Mouse (Mus musculus): ENCODE measurements around the gene Zfp335. TPM values are rescaled to one million over a fixed set of nuclear protein-coding genes. Genes with fewer than 3 reads are reported as not detected.

Zfp335 gene
- total and polyA plus RNA-seq, 3 experiments: 5.2 to 16.5 (median 12.0) TPM

DNA sequence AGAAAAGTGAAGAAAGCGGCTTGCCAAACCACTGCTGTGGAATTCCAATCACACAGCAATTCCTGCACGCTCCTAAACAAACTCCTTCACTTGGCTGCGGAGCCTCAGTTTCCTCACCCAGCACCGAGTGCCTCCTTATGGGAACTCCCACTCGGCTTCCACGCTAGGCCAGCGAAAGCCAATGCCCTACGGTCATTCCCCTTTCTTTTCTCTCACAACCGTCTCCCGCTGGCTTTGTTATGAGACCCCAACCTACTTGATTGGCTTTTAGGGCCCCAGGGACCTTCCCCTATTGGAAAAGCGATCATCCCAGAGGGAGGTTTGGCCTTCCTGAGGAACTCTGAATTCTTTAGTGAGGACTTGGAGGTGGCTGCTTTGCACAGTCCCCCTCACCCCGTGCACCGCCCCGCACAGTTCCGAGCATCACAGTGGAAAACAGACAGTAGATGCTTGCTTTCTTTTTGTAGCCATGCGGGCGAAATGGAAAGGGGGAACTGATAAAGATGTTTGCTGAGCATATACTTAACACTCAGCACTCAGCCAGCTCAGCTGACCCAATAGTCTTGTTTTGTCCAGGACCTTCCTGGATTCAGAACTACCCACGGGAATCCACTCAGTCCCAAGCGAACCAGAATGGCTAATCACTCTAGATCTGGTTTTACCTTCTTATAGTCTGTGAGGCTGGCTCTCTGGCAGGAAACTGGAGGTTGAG is 53.6 kb downstream of the Zfp335 start:
- dilution Hi-C loops (cut with MboI; ENCODE audit: extremely low pct_ligation_motif_present, extremely low pct_unique_long_range_greater_than_20kb, low sequenced_read_pairs): no loop called here
- DNase-seq (ENCODE audit: extremely low read depth): no peak

DNA sequence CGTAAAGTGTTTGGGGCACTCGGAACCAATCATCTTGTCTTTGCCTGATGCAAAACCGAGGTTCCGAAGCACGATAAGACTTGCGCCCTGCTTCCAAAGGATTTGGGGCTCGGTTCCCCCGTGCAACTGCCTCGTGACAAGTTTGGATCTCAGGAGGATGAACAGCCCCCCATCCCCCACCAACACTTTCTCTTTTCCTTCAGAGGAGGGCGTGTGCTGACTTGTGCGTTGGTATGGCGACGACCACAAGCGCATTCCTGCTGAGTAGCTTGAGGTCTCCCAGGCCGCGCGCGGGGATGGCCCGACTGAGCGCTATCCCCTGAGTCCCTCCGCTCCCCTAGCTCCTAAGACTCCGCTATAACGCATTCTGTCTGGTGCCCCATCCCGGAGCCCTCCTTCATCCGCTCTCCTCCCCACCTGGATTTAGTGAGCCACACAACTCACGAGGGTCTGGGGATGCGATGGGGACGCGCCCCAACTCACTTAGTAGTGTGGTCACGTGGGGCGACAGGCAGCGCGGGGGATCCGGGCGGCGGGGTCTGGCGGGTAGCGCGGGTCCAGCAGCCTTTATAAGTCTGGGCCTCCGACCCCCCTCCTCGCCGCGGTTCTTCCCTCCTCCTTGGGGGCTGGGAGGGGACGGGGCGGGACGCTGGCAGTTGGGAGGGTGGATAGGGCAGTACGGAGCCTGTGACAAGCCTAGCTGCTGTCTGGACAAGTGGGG is 54.3 kb downstream of the Zfp335 start, which contains the start of gene Pltp:
Gene Pltp, minus strand, starts transcription at position 611 of the 721 bp plus-strand sequence.
- Histone ChIP-seq H3K79me2 (replicated peaks; ENCODE audit: control insufficient read depth, extremely low read depth, insufficient read depth, poor library complexity, severe bottlenecking) (no peaks in the 10 kb centered on the region), H3K36me3 (replicated peaks in 1 of 2; ENCODE audit: control insufficient read depth in 1 of 2, insufficient read depth in 1 of 2, low read length in 1 of 2) (no peaks in the 10 kb centered on the region), H3K27me3 (replicated peaks) (peaks cover 19% of the 10 kb centered on the region), H3K4me3 (replicated peaks in 1 of 3; ENCODE audit: low read depth in 2 of 3, low read length in 2 of 3, poor library complexity in 1 of 3) (peak within 1 kb of the TSS; percentile 46 to 57 (median 47)), H3K9ac (ENCODE audit: insufficient read depth, low read depth) (0 out of 2 replicates have a peak within 1 kb of the TSS, but pooled peaks have one; percentile 7), H3K4me1 (ENCODE audit: control insufficient read depth in 1 of 2, insufficient read depth in 2 of 2) (peaks cover 0 to 36% of the 10 kb centered on the region in 2 experiments; a peak in 3 of 4 replicates), H3K9me3 (replicated peaks; ENCODE audit: low read length) (no peaks in the 10 kb centered on the region), H3K27ac (ENCODE audit: insufficient read depth, low read depth) (no peak within 1 kb of the TSS), H3K4me2 (ENCODE audit: insufficient read depth, low read depth, poor library complexity, severe bottlenecking) (peak within 1 kb of the TSS; percentile 49)
- in situ Hi-C loops (cut with MboI; ENCODE audit: low pct_ligation_motif_present, low pct_unique_long_range_greater_than_20kb, low sequenced_read_pairs) (no loop called here), dilution Hi-C loops (cut with MboI; ENCODE audit: extremely low pct_ligation_motif_present, extremely low pct_unique_long_range_greater_than_20kb, low sequenced_read_pairs) (no loop called here)
- DNase-seq (ENCODE audit: extremely low read depth): peak; percentile 59
- TF ChIP-seq ZC3H11A (IDR thresholded peaks at IDR 0.05; ENCODE audit: low read depth, low read length) (no peak), USF1 (IDR thresholded peaks at IDR 0.05; ENCODE audit: low read depth, low read length) (peak; percentile 62), GABPA (IDR thresholded peaks at IDR 0.05; ENCODE audit: insufficient replicate concordance, low read depth, low read length) (no peak), RCOR1 (conservative IDR thresholded peaks at IDR 0.05; ENCODE audit: low read depth, low read length) (no peak), MYC (IDR thresholded peaks at IDR 0.05; ENCODE audit: low read depth, low read length) (no peak), NELFE (IDR thresholded peaks at IDR 0.05; ENCODE audit: low read depth, low read length) (no peak), SMC3 (IDR thresholded peaks at IDR 0.05; ENCODE audit: low read depth, low read length) (no peak), CHD1 (IDR thresholded peaks at IDR 0.05; ENCODE audit: low read depth, low read length) (peak; percentile 98), E2F4 (IDR thresholded peaks at IDR 0.05; ENCODE audit: insufficient replicate concordance, low read depth, low read length) (no peak), TBP (conservative IDR thresholded peaks at IDR 0.05; ENCODE audit: low read depth, low read length) (no peak), MAX (IDR thresholded peaks at IDR 0.05; ENCODE audit: low read length) (peak; percentile 20; the same call in 1 of the 2 replicates), MAFK (IDR thresholded peaks at IDR 0.05; ENCODE audit: insufficient replicate concordance, low read length) (peak; percentile 30; the same call in 1 of the 2 replicates), USF2 (conservative IDR thresholded peaks at IDR 0.05; ENCODE audit: low read depth, low read length) (no peak), POLR2AphosphoS2 (IDR thresholded peaks at IDR 0.05; ENCODE audit: low read depth, low read length) (no peak), JUND (conservative IDR thresholded peaks at IDR 0.05; ENCODE audit: low read depth, low read length) (no peak), UBTF (IDR thresholded peaks at IDR 0.05; ENCODE audit: low read depth, low read length) (no peak), TCF12 (IDR thresholded peaks at IDR 0.05; ENCODE audit: low read depth, low read length) (peak; percentile 47; the same call in 1 of the 2 replicates), IRF4 (IDR thresholded peaks at IDR 0.05; ENCODE audit: low read depth, low read length) (peak; percentile 27; the same call in 1 of the 2 replicates), HCFC1 (IDR thresholded peaks at IDR 0.05; ENCODE audit: low read depth, low read length) (no peak), EP300 (IDR thresholded peaks at IDR 0.05; ENCODE audit: low read length) (peak; percentile 16; the same call in 1 of the 2 replicates), ZNF384 (IDR thresholded peaks at IDR 0.05; ENCODE audit: low read depth, low read length) (no peak), ETS1 (conservative IDR thresholded peaks at IDR 0.05; ENCODE audit: low read depth, low read length) (peak; percentile 46), MAZ (IDR thresholded peaks at IDR 0.05; ENCODE audit: low read depth, low read length) (no peak), CHD2 (IDR thresholded peaks at IDR 0.05; ENCODE audit: low read length) (peak; percentile 75), ZKSCAN1 (IDR thresholded peaks at IDR 0.05; ENCODE audit: borderline replicate concordance, low read depth, low read length) (no peak), RAD21 (IDR thresholded peaks at IDR 0.05; ENCODE audit: low read depth, low read length) (no peak), KAT2A (IDR thresholded peaks at IDR 0.05; ENCODE audit: insufficient replicate concordance, low read length) (no peak), PAX5 (IDR thresholded peaks at IDR 0.05; ENCODE audit: low read length) (no peak), CTCF (conservative IDR thresholded peaks at IDR 0.05 in 1 of 2, IDR thresholded peaks at IDR 0.05 in 1 of 2; ENCODE audit: low read depth in 2 of 2, low read length in 2 of 2) (no peak)

More for the DNA sequence above, 53.6 kb downstream of the Zfp335 start:
- H3K36me3 ChIP-seq (replicated peaks in 1 of 2; ENCODE audit: control insufficient read depth in 1 of 2, insufficient read depth in 1 of 2, low read length in 1 of 2): no peaks in the 10 kb centered on the region
- peaks cover 0 to 43% of the 10 kb centered on the region in 2 experiments; a peak in 3 of 4 replicates for H3K4me1 ChIP-seq (ENCODE audit: control insufficient read depth in 1 of 2, insufficient read depth in 2 of 2)
- peak overlapping the region; percentile 49 for H3K4me2 ChIP-seq (ENCODE audit: insufficient read depth, low read depth, poor library complexity, severe bottlenecking)
- H3K9me3 ChIP-seq (replicated peaks; ENCODE audit: low read length): no peaks in the 10 kb centered on the region
- in situ Hi-C loops (cut with MboI; ENCODE audit: low pct_ligation_motif_present, low pct_unique_long_range_greater_than_20kb, low sequenced_read_pairs): no loop called here
- no peak overlapping the region for H3K9ac ChIP-seq (ENCODE audit: insufficient read depth, low read depth)
- H3K27me3 ChIP-seq (replicated peaks): peaks cover 19% of the 10 kb centered on the region
- H3K4me3 ChIP-seq (replicated peaks in 1 of 3; ENCODE audit: low read depth in 2 of 3, low read length in 2 of 3, poor library complexity in 1 of 3): peak overlapping the region in 1 of 3 experiments; percentile 57
- no peak overlapping the region for H3K27ac ChIP-seq (ENCODE audit: insufficient read depth, low read depth)
- no peak for TF ChIP-seq CHD1 (IDR thresholded peaks at IDR 0.05; ENCODE audit: low read depth, low read length)
- TF ChIP-seq IRF4 (IDR thresholded peaks at IDR 0.05; ENCODE audit: low read depth, low read length): peak; percentile 19; the same call in 1 of the 2 replicates
- no peaks in the 10 kb centered on the region for H3K79me2 ChIP-seq (replicated peaks; ENCODE audit: control insufficient read depth, extremely low read depth, insufficient read depth, poor library complexity, severe bottlenecking)
